Mouse (Mus musculus) frontal cortex, postnatal 25 days (tissue): ENCODE results near the gene Fnip2.

ENCODE experiments used
- DNase-seq, 2 experiments: peaks; one replicate each; pipeline ENCODE4 v3.0.0; 2022; ENCODE audit warnings: low spot score in 2 of 2

Gene Fnip2

GRCm38 (mm10) chr3:79564875-79565606 is 2.6 kb downstream of the Fnip2 start:
- DNase-seq, result no peak

- no peak for DNase-seq
These were observed 4.1 kb downstream of the Fnip2 start for GRCm38 (mm10) chr3:79563511-79563910.

GRCm38 (mm10) chr3:79561784-79562715 is 5.5 kb downstream of the Fnip2 start:
- DNase-seq, result no peak

GRCm38 (mm10) chr3:79560555-79560954 is 7.0 kb downstream of the Fnip2 start:
- no peak for DNase-seq

GRCm38 (mm10) chr3:79559773-79560045 is 7.9 kb downstream of the Fnip2 start:
- DNase-seq, result no peak

GRCm38 (mm10) chr3:79559021-79559772 is 8.4 kb downstream of the Fnip2 start:
- peak in 1 of 2 experiments; percentile 31 for DNase-seq

- no peak for DNase-seq
These were observed 12.5 kb downstream of the Fnip2 start for GRCm38 (mm10) chr3:79555061-79555460.

- no peak for DNase-seq
These were observed 13.8 kb downstream of the Fnip2 start for GRCm38 (mm10) chr3:79553779-79554178.

GRCm38 (mm10) chr3:79551826-79552552 is 15.6 kb downstream of the Fnip2 start:
- DNase-seq, result no peak

GRCm38 (mm10) chr3:79549751-79550393 is 17.7 kb downstream of the Fnip2 start:
- DNase-seq, result no peak

GRCm38 (mm10) chr3:79548681-79549437 is 18.7 kb downstream of the Fnip2 start:
- DNase-seq, result no peak

- no peak for DNase-seq
These were observed 25.0 kb downstream of the Fnip2 start for GRCm38 (mm10) chr3:79542585-79542984.

- DNase-seq, result no peak
These were observed 27.9 kb downstream of the Fnip2 start for GRCm38 (mm10) chr3:79539656-79540055.

- DNase-seq, result no peak
These were observed 28.5 kb downstream of the Fnip2 start for GRCm38 (mm10) chr3:79539124-79539523.

- no peak for DNase-seq
These were observed 29.3 kb downstream of the Fnip2 start for GRCm38 (mm10) chr3:79538342-79538741.

GRCm38 (mm10) chr3:79537626-79538203 is 29.9 kb downstream of the Fnip2 start:
- no peak for DNase-seq

GRCm38 (mm10) chr3:79537023-79537422 is 30.6 kb downstream of the Fnip2 start:
- no peak for DNase-seq

- peak; percentile 27 to 45 for DNase-seq
These were observed 35.9 kb downstream of the Fnip2 start for GRCm38 (mm10) chr3:79531581-79532271.

GRCm38 (mm10) chr3:79529499-79530096 is 38.0 kb downstream of the Fnip2 start:
- DNase-seq, result no peak
